Mouse (Mus musculus): Measurements from ENCODE around the gene 4933402D24Rik.
A peak's percentile ranks its signal among the peaks of the same experiment; 100 is the strongest.

Gene 4933402D24Rik

DNA sequence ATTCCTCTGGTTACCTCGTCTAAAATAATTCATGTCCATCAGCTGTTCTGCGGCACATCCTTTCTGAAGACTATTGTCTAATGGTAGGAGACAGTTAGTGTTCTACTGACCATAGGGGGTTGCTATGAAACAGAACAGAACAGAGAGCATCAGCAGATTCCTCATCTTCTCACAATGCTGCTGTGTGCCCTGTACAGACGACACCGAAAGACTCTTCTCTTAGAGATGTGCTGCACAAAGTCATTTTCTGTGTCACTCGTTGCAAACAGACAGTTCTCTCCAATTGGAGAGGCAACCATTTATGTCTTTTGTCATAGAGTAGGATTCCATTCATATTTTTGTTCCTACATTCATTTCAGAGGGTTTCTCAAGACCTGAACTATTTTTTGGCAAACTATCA, at the start of gene 4933402D24Rik:
Gene 4933402D24Rik (minus strand): TSS at position 101 of the 400 bp plus-strand sequence.
- no peak for TF ChIP-seq GATA4 (IDR thresholded peaks at IDR 0.05; ENCODE audit: insufficient replicate concordance, low read length)

- TF ChIP-seq GATA4 (IDR thresholded peaks at IDR 0.05; ENCODE audit: insufficient replicate concordance, low read length), result no peak
Observed at GRCm38 (mm10) chr1:63808584-63808983, 39.5 kb upstream of the 4933402D24Rik start.

- TF ChIP-seq GATA4 (IDR thresholded peaks at IDR 0.05; ENCODE audit: insufficient replicate concordance, low read length), result no peak
Observed at GRCm38 (mm10) chr1:63805095-63805494, 36.0 kb upstream of the 4933402D24Rik start.

DNA sequence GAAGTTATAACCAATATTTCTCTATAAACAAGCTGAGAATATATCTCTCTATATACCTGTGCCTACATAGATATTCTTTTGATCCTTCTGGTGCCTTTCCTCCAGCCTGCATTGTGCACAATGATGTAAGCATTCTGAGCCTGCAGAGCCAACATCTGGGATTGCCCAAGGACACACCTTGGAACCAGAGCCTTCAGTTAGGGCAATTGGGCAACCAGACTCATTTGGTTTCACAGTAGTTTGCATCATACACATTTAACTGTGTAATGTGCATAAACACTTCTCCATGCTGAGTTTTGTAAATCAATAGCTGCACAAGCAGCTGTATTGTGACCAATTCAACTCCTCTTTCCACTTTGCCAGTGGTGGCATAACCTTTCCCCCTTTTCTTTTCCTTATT, 25.3 kb upstream of the 4933402D24Rik start:
- no peak for TF ChIP-seq GATA4 (IDR thresholded peaks at IDR 0.05; ENCODE audit: insufficient replicate concordance, low read length)

GRCm38 (mm10) chr1:63776902-63777630, 8.0 kb upstream of the 4933402D24Rik start:
- no peak for TF ChIP-seq GATA4 (IDR thresholded peaks at IDR 0.05; ENCODE audit: insufficient replicate concordance, low read length)

- TF ChIP-seq GATA4 (IDR thresholded peaks at IDR 0.05; ENCODE audit: insufficient replicate concordance, low read length), result no peak
Observed at GRCm38 (mm10) chr1:63776396-63776795, 7.3 kb upstream of the 4933402D24Rik start.

DNA sequence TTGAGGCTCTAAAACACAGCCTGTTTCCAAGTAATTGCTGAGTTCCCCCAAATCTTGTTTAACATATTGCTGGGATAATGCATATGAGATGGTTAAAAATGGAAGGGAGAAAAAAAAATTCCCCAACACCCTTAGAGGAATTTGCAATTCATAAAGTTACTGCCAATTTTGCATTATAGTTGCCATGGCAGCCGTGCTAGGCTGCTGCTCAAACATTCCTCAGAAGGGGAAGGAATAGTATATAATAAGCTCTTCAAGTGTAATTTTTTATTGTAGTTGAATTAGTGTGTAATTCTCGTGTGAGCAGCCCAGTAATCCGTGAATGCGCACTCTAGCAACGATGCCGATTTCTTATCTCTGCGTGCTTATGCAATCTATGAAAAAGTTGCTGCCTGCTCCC, 1.2 kb upstream of the 4933402D24Rik start:
- TF ChIP-seq GATA4 (IDR thresholded peaks at IDR 0.05; ENCODE audit: insufficient replicate concordance, low read length), result no peak

DNA sequence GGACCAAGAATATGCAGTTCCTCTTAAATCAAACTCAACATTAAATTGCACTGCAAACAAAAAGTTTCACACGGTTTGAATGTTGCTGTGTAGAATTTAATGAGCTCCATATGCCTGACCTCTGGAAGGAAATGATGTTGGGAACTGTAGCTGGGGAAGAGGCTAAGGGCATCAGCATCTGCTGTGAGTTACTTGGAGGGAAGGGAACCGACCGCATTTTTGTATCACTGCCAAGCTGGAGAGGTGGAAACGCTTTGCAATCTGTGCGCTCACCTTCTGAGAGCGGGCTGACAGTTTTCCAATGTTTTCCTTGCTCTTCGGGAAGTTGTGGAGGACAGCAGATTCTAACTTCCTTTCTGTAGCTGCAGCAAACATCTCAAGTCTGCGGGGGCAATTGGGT, 955 bp downstream of the 4933402D24Rik start:
- no peak for TF ChIP-seq GATA4 (IDR thresholded peaks at IDR 0.05; ENCODE audit: insufficient replicate concordance, low read length)

DNA sequence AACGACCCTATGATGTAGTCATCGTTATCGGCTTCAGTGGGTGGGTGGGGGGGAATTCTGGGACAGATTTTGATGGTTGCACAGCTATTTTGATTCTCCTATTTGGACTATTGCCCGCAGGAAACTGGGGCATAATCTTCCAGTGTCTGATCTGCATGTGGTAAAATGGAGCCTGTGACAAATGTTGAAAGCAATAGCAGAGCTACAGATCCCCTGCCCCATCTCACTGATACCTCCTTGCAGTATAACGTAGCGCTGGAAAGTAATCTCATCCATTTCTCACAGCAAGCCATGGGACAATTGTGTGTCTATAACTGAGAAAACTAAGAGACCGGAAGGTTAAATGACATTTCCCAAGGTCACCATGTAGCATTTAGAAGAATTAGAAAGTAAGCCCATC, 4.7 kb downstream of the 4933402D24Rik start:
- no peak for TF ChIP-seq GATA4 (IDR thresholded peaks at IDR 0.05; ENCODE audit: insufficient replicate concordance, low read length)

GRCm38 (mm10) chr1:63763881-63764386, 5.1 kb downstream of the 4933402D24Rik start:
- TF ChIP-seq GATA4 (IDR thresholded peaks at IDR 0.05; ENCODE audit: insufficient replicate concordance, low read length), result no peak

DNA sequence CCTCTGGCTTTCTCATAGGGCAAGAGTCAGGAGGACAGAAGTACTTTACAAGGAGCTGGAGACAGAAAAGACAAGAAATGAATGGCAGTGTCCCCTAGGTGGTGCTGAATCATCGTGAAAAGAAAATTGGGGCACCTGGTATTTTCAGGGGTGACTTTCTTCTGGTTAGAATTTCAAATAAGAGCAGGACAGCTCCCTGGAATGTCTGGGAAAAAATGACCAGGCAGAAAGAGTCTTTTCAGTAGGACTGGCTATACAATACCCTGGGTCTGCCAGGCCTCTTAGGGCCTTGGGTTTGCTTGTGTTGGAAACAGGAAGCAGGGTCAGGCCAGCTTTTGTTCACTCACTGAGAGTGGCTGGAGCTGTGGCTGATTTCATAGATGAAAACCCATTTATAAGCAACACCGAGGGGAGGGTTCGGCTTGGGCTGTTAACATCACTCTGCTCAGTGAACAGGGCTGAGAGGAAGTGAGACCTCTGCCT, 5.8 kb downstream of the 4933402D24Rik start:
- no peak for TF ChIP-seq GATA4 (IDR thresholded peaks at IDR 0.05; ENCODE audit: insufficient replicate concordance, low read length)

GRCm38 (mm10) chr1:63756005-63756404, 13.1 kb downstream of the 4933402D24Rik start:
- no peak for TF ChIP-seq GATA4 (IDR thresholded peaks at IDR 0.05; ENCODE audit: insufficient replicate concordance, low read length)

DNA sequence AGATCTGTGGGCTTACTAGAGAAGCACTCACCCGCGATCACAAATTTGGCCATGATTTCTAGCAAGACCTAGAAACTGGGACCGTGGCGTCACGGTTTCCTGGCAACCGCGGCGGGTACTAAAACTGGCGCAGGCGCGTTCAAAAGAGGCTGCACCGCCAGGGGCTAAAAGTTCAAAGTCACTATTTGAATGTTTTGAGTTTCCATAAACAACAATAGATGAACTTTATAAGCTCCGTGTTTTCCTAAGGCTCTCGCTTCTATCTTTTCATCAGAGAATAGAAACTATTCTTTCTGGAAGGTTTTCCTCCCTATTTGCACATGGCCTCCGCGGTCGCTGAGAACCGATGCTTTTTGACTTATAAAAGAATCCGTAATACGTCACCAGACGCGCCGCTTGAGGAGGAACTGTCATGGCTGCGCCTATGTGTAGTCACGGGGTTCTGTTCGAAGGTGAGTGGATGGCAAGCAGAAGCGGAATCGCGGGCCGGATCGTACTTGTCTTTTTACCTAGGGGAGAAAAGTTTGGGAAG, 38.8 kb downstream of the 4933402D24Rik start, which contains the start of the genes Mdh1b and Fastkd2:
Gene Mdh1b (minus strand): TSS at position 79 of the 532 bp plus-strand sequence.
Gene Fastkd2 (plus strand): TSS at position 375 of the 532 bp plus-strand sequence.
- peak; percentile 30; the same call in 1 of the 2 replicates for TF ChIP-seq GATA4 (IDR thresholded peaks at IDR 0.05; ENCODE audit: insufficient replicate concordance, low read length)

GRCm38 (mm10) chr1:63729796-63730195, 39.3 kb downstream of the 4933402D24Rik start:
- TF ChIP-seq GATA4 (IDR thresholded peaks at IDR 0.05; ENCODE audit: insufficient replicate concordance, low read length), result no peak

DNA sequence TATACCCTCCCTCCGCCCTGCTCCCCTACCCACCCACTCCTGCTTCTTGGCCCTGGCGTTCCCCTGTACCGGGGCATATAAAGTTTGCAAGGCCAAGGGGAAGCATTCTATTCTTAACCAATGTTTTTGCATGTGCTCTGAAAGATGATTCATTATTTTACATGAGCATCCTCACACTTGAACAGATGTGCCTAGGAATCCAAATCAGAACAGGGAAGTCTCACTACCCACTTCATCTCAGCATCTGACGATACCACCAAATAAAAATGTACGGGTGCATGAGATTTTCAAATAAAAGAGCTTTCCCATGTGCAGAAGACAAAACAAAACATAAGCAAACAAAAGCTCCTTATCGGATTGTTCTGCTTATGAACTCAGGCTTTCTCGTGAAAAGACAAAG, 48.9 kb downstream of the 4933402D24Rik start:
- TF ChIP-seq GATA4 (IDR thresholded peaks at IDR 0.05; ENCODE audit: insufficient replicate concordance, low read length), result no peak

DNA sequence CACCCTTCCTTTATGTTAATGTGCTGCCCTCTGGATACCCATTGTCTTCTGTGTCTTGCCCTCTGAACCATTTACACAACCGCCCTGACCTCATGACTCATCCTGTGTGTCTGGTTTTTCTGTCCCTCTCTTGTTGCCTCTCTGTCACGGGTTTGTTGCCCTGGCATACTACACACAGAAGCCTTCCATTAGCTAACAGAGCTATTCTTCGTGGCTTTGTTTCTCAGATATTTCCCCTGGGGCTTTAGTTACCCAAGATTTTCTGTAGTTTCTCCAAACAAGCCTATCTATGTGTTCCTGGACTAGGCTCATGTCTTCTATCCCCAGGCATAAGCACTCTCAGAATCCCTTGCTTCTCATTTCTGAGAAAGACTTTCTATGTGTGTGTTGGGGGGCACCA, 60.2 kb downstream of the 4933402D24Rik start:
- no peak for TF ChIP-seq GATA4 (IDR thresholded peaks at IDR 0.05; ENCODE audit: insufficient replicate concordance, low read length)

Data from liver, adult (tissue).